Mouse (Mus musculus): ENCODE measurements around the gene Mptx2. TPM values are rescaled to one million over a fixed set of nuclear protein-coding genes. Genes with fewer than 3 reads are reported as not detected.
"Not testable (repeated sequence)": the region's sequence is repeated elsewhere in the genome, so short reads cannot be mapped to it uniquely, and the experiment has no call there.

Gene Mptx2
- not detected for total RNA-seq (2021)
- long read RNA-seq, experiment 1, result 0 reads
- long read RNA-seq, experiment 2, result 0 reads

DNA sequence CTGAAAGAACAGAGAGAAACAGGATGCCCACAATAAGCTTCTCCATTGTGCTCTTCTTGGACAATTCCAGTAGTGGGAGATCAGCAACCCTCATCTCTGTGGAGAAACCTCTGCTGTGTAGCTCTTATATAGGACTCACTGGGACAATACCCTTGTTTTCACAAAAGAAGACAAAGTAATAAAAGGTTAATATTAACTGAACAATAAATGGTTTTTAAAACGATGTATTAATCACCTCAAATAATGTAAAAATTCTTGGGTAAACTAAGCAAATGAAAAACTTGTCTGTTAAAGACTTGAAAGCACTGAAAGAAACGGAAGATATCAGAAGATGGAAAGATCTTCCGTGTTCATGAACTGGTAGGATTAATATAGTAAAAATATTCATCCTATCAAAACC lies at the start of gene Mptx2:
TSS of gene Mptx2 (minus strand) at position 101 of the 400 bp plus-strand sequence.
- Histone ChIP-seq H3K27ac (no peak within 1 kb of the TSS), H3K4me3 (no peak within 1 kb of the TSS)
- no peak for DNase-seq (ENCODE audit: low spot score in 2 of 2)
- no peak for TF ChIP-seq CTCF (conservative IDR thresholded peaks at IDR 0.05)

DNA sequence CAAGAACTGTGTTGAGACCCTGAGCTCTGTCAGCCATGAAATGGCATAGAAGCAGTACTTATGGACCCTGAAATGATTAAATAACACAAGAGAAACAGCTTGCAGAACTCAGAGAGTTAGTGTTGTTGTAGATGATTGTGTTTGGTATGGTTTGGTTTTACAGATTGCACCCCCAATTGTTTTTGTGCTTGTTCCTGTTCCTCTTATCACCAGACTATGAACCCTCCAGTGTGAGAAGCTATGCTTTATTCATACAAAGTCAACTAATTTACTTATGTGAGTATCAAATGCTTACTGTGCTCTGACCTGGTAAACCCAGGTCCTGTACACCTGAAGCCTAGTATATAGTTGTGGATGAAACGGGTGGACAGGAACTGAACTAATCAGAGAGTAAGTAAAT lies 49.0 kb upstream of the Mptx2 start:
- Histone ChIP-seq H3K4me3 (no peak overlapping the region), H3K27ac (no peak overlapping the region)
- DNase-seq (ENCODE audit: low spot score in 2 of 2), result no peak
- no peak for TF ChIP-seq CTCF (conservative IDR thresholded peaks at IDR 0.05)

DNA sequence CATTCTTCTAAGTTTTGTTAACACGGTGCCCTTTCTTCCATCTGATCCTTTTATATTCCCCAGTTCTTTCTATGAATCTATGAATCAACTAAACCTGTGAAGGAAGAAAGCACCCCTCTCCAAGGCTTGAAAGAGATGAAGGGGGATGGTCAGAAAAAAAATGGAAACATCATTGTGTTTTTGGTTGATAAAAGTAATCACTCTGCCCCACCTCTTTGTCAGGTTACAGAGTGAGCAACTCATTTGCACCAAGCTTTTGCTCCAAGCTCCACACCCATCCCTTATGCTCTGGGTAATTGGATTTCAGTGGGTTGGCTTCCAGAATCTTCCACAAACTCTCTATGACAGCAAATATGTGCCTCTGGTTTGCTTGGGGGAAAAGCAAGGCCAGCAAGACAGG lies 47.8 kb upstream of the Mptx2 start:
- TF ChIP-seq CTCF (conservative IDR thresholded peaks at IDR 0.05), result no peak
- DNase-seq (ENCODE audit: low spot score in 2 of 2), result no peak
- Histone ChIP-seq H3K4me3 (no peak overlapping the region), H3K27ac (no peak overlapping the region)

DNA sequence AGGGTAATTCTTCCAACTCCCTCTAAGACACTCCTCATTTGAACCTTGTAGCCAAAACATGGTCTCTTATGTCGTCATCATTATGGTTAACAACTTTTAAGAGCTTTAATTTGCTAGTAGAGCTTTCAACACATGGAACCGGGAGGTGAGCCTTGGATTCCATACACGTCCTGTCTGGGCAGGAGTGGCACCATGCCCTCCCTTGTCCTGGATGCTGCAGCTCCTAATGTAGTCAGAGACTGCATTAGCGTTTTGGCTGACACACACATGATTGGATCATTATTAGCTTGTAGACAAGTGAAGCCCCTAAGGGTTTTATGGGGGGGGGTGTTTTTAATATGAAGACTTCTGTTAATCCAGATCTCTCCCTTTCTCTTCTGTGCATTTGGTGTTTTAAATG lies 47.4 kb upstream of the Mptx2 start:
- DNase-seq (ENCODE audit: low spot score in 2 of 2), result no peak
- no peak overlapping the region for H3K4me3 ChIP-seq
- no peak for TF ChIP-seq CTCF (conservative IDR thresholded peaks at IDR 0.05)
- no peak overlapping the region for H3K27ac ChIP-seq

DNA sequence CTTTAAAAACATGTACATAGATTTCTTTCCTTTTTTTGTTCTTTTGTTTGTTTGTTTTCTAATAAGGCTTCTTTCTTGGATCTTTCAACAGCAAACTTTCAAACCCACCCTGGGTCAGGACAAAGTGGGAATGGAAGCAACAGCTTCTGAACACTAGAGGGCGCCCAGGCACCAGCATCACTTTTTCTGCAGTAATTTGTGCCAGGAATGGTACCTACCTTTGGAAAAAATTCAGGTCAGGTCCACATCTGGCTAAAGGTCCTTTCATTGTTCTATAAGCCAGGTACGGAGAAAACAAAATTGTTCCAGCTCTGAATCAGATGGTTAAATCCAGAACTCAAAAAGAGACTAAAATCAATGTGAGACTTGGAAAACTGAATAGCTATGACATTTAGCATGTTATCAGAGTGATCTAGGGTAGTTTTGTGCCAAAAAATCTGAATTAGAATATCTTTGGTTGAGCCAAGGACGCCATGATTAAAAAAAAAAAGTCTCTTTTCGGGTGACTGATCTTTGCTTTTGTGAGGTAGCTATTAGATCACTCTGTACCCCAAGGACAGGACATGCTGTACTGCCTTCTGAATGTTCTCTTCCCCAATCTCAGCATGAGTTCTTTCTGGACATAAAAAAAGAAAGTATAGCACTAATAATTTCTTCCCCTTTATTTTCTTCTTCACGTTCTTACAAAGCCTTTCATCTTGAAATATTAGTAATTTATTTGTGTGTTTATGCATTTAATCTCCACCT lies 46.4 kb upstream of the Mptx2 start:
- TF ChIP-seq CTCF (conservative IDR thresholded peaks at IDR 0.05), result peak; percentile 98
- DNase-seq (ENCODE audit: low spot score in 2 of 2), result peak in 1 of 2 experiments; percentile 60
- Histone ChIP-seq H3K27ac (no peak overlapping the region), H3K4me3 (no peak overlapping the region)

DNA sequence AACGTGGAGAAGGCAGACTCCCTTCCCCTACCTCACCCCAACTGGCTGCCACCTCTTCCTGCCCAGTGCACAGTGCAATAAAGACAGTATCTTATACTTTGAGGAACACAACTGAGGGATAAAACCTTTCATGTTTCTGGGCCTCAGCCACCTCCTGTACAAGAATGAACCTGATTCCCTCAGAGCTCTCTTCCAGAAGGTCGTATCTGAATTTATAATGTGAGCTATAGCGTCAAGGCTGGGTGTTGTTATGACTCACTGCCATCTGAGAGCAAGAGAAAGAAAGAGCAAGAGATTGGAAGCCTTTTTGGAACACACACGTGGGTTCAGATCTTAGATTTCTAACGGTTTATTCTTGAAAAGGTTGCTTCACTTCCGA lies 44.7 kb upstream of the Mptx2 start:
- Histone ChIP-seq H3K27ac (no peak overlapping the region), H3K4me3 (no peak overlapping the region)
- DNase-seq (ENCODE audit: low spot score in 2 of 2), result no peak
- no peak for TF ChIP-seq CTCF (conservative IDR thresholded peaks at IDR 0.05)

DNA sequence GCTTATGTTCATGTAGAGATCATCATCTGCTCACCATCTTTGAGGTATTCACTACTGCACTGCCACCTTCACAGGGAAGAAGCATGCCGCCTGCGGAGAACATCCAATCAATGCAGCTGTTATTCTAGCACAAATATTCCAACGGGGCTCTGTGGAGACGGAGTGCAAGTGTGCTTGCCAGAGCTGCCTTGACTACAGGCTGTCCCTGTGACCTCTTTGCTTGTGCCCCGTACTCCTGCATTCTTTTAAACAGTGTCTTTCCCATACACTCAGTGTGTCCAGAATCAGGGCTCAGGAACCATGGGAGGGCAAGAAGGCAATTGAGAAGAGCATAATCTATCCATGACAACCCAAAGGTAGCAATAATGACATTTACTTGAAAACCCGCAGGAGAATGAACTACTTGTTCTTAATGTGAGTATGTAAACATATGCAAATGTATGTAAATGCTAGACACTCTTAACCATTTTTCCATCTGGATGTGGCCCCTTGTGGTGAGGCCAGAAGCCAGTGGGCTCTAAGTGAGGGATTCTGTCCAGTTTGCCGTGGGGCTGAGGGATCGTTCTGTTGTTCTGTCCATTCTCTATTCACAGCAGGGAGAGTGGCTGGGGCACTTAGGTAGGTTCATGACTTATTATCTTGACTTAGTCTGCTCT lies 44.1 kb upstream of the Mptx2 start:
- no peak for TF ChIP-seq CTCF (conservative IDR thresholded peaks at IDR 0.05)
- DNase-seq (ENCODE audit: low spot score in 2 of 2), result no peak
- no peak overlapping the region for H3K27ac ChIP-seq

DNA sequence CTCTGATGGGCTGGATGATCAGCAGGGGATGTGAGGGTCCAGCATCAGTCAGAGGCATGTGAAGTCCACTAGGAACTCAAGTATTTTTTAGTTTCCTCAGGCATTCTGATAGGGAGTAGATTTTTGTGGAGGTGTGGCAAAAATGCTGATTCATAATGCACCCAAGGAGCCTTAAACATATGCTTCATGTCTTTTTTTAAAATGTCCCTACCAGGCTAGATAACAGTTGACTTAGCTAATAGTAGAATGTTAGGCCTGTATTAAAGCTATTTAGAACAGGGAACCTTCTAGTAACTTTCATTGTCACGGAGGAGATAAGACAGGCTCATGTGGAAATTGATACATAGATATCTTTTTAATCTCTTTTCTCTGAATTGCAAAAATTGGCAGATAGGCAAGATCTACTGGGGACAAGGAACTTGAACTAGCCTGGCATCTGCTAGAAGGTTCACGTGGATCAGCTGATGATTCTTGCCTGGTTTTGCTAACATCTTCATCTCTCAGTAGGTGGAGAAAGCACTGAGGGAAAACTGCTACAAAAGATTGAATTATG lies 40.4 kb upstream of the Mptx2 start:
- no peak for TF ChIP-seq CTCF (conservative IDR thresholded peaks at IDR 0.05)
- Histone ChIP-seq H3K27ac (no peak overlapping the region), H3K4me3 (no peak overlapping the region)
- DNase-seq (ENCODE audit: low spot score in 2 of 2), result no peak

More for the DNA sequence above, 44.1 kb upstream of the Mptx2 start:
- H3K4me3 ChIP-seq, result no peak overlapping the region

DNA sequence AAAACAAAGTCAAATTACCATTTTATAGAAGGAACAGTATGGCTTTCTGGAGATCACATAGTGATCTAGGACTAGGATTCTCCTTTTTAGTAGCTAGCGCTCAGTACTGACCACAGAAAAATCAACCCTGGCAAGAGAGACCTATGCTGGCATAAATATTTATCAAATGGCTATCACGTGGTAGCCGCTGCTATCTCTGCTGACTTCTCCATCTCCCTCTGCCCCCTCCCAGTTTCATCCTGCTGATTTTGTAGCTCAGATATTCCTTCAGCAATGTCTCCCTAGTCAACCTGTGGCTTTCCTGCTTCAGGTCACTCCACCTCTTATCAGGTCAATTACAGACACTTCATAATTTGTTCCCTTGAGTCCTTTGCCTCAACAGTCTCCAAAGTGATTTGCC lies 38.1 kb upstream of the Mptx2 start:
- Histone ChIP-seq H3K27ac (no peak overlapping the region), H3K4me3 (no peak overlapping the region)
- DNase-seq (ENCODE audit: low spot score in 2 of 2), result no peak
- no peak for TF ChIP-seq CTCF (conservative IDR thresholded peaks at IDR 0.05)

DNA sequence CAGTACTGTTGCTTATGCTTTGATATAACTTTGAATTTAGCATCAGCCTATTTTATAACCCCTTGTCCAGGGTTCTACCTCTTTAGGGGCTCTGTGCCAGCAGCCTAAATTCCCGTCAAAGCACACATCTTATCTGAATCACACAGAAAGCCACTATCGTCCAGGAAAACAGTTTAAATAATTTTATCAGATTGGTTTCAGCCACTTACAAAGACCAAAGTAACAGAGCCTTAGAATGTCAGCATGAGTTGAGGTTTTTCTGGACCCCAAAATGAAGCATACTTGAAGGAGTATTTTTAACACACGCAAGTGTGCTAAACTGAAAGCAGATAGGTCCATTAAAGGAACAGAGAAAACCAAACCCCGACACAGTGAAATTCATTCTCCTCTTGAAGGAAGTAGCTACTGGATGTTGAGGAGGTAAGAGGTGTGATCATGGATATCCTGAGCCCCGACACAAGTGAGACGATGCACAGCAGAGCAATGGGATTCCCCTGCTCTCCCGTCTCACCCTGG lies 36.0 kb upstream of the Mptx2 start:
- DNase-seq (ENCODE audit: low spot score in 2 of 2); H3K4me3 ChIP-seq; H3K27ac ChIP-seq: not testable (repeated sequence)

DNA sequence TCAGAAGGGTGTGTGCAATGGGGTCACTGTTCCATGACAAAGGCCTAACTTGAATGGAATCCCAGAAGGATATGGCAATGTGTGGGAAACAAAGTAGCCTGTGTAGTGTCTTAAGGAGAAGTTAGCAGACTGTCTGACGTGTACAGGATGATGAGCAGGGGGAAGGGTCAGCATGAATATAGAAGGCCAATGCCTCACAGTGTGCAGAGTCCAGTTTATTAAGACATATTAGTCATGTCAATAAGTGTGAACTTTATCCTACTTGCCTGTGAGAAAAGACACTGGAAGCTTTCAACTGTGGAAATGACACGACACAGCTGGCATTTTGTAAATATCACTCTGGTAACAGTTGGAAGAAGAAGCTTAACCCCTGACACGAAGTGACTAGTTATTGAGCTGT lies 25.2 kb upstream of the Mptx2 start:
- H3K27ac ChIP-seq; H3K4me3 ChIP-seq; DNase-seq (ENCODE audit: low spot score in 2 of 2): not testable (repeated sequence)

DNA sequence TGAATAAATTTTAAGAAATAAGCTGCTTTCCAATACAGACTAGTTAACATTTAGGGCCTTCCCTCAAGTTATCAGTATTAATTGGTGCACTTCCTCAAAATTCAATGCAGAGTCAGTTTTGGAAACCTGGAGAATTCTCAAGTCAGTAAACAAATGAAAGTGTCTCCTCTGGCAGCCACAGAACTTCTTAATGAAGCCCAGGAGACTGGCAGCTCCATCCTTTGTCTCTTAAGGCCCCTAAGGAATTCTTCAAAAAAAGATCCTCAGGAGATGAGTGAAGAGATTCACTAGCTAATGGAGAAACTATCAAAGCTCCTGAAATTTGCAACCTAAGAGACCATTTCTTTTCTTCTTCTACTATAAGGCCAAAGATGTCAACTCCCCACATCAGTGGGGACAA lies 11.9 kb downstream of the Mptx2 start, which contains the start of gene Olfr418:
TSS of gene Olfr418 (plus strand) at position 301 of the 400 bp plus-strand sequence.
- no peak for TF ChIP-seq CTCF (conservative IDR thresholded peaks at IDR 0.05)
- H3K27ac ChIP-seq, result no peak within 1 kb of the TSS
- DNase-seq (ENCODE audit: low spot score in 2 of 2), result no peak
- H3K4me3 ChIP-seq, result no peak within 1 kb of the TSS

DNA sequence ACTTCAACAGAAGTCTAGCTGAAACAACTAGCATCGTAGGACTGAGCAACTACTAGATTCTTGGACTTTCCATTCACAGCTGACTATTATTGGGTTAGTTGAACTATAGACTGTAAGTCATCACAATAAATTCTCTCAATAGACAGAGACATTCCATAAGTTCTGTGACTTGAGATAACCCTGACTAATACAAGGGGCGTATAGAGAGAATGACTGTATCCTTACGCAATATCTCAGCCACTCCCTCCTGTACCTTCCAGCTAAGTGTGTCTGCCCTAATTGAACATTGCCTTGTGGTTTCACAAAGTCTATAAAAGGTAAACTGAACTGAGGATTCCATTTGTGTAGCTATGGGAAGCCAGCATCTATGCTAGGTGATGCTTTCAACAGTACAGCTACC lies 27.7 kb downstream of the Mptx2 start:
- TF ChIP-seq CTCF (conservative IDR thresholded peaks at IDR 0.05), result no peak
- no peak for DNase-seq (ENCODE audit: low spot score in 2 of 2)
- Histone ChIP-seq H3K4me3 (no peak overlapping the region), H3K27ac (no peak overlapping the region)

DNA sequence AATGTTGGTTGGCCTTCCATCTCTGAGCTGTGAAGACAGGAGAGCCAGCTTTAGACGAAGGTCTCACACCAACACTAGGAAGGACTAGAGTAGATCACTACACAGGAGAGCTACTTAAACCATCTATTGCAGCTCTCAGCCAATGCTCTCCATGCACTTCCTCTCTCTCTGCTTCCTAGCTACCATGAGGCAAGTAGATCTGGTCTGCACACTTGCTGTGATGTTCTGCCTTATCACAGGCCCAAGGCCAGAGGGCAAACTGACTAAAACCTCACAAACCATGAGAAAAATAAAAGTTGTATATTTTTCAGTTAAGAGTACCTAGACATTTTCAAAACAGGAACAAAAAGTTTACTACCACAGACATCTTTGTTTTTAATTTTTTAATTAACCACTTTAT lies 40.6 kb downstream of the Mptx2 start:
- H3K27ac ChIP-seq; H3K4me3 ChIP-seq; DNase-seq (ENCODE audit: low spot score in 2 of 2): not testable (repeated sequence)
